Mouse (Mus musculus) embryonic facial prominence, embryonic 14.5 days (tissue): ENCODE data around the gene Nlrx1. TPM values are rescaled to one million over a fixed set of nuclear protein-coding genes. Genes with fewer than 3 reads are reported as not detected.

Experiments
- ATAC-seq: fragments of 200-750 bp; cut with Nextera tagmentation; 2 replicates; pipeline ENCODE4 v1.8.0; 2017; ENCODE audit warnings: low read depth, moderate number of reproducible peaks, moderate TSS enrichment
- DNase-seq: peaks from one replicate; pipeline ENCODE4 v3.0.0-alpha.2; 2015; ENCODE audit warnings: low spot score
- H3K27ac ChIP-seq: fragments of 300-500 bp; sonication (generic); replicated peaks from 2 replicates; pipeline ENCODE4 v1.5.1; 2014; ENCODE audit warnings: low read depth, mild to moderate bottlenecking, low read length, moderate library complexity
- H3K27me3 ChIP-seq: fragments of 300-500 bp; sonication (generic); replicated peaks from 2 replicates; pipeline ENCODE4 v1.6.1; 2014; ENCODE audit warnings: low read length; ENCODE audit not compliant: control insufficient read depth, insufficient read depth
- H3K36me3 ChIP-seq: fragments of 300-500 bp; sonication (generic); 2 replicates; pipeline ENCODE4 v1.6.1; 2014; ENCODE audit warnings: low read length, mixed read lengths; ENCODE audit not compliant: control insufficient read depth, insufficient read depth
- H3K4me1 ChIP-seq: fragments of 300-500 bp; sonication (generic); 2 replicates; pipeline ENCODE4 v1.6.1; 2014; ENCODE audit warnings: antibody characterized with exemption, low read length; ENCODE audit not compliant: control insufficient read depth, insufficient read depth
- H3K4me2 ChIP-seq: fragments of 300-500 bp; sonication (generic); 2 replicates; pipeline ENCODE4 v1.6.1; 2014; ENCODE audit warnings: low read depth, mild to moderate bottlenecking, low read length, moderate library complexity, mixed read lengths
- H3K4me3 ChIP-seq: fragments of 300-500 bp; sonication (generic); 2 replicates; pipeline ENCODE4 v1.5.1; 2014; ENCODE audit warnings: low read depth, mild to moderate bottlenecking, low read length
- H3K9ac ChIP-seq: fragments of 300-500 bp; sonication (generic); 2 replicates; pipeline ENCODE4 v1.6.1; 2014; ENCODE audit warnings: low read depth, mild to moderate bottlenecking, low read length, moderate library complexity, mixed read lengths
- H3K9me3 ChIP-seq: fragments of 300-500 bp; sonication (generic); 2 replicates; pipeline ENCODE4 v1.6.1; 2016; ENCODE audit warnings: low read length; ENCODE audit not compliant: control insufficient read depth
- WGBS: fragments of 180-500 bp; shearing (Covaris S2); extraction: QIAGEN DNeasy Blood & Tissue Kit; methylation state at CpG from one replicate; pipeline ENCODE4 v1.1.7; 2014; 5-methylcytosine and 5-hydroxymethylcytosine counted together
- polyA plus RNA-seq: library from polyadenylated mRNA; unstranded; fragments of >200 nt; fragmentation: Nextera tagmentation; extraction: Ambion mirVana; gene quantifications from 2 replicates; pipeline ENCODE4 v1.2.1, GENCODE M21; 2014

Nlrx1 gene
- polyA plus RNA-seq, 1 experiment from 2014 or later = 13.2 TPM

DNA sequence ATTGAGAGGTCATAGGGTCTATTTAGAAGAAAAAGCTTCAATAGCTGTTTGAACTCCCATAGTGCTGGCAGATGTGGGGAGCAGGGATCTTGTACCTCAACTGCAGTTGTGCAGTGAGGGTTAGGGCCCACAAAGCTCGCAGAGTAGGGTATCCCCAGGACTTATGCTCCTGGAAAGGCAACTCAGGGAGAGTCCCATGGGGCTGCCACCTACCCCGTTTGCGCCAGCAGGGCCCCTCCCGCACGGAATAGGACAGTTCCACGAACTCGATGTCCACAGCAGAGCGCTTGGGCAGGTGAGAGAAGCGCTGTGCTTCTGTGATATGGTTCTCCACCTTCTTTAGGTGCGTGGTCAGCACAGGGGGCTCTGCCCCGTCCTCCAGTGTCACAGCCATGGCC is 18.6 kb upstream of the Nlrx1 start:
- DNase-seq (no peak), ATAC-seq (no peak)
- H3K4me1 ChIP-seq = peaks cover 11% of the 10 kb centered on the region; the same call in 1 of the 2 replicates
- H3K27me3 ChIP-seq = peaks cover 34% of the 10 kb centered on the region
- 8% methylated on average over 8 of the region's 11 CpGs for WGBS
- H3K9ac ChIP-seq = peak overlapping the region; percentile 74
- peaks cover 15% of the 10 kb centered on the region; the same call in 1 of the 2 replicates for H3K36me3 ChIP-seq
- H3K9me3 ChIP-seq = no peaks in the 10 kb centered on the region
- peak overlapping the region; percentile 80 for H3K4me2 ChIP-seq
- H3K27ac ChIP-seq = no peak overlapping the region
- peak overlapping the region; percentile 55 for H3K4me3 ChIP-seq

DNA sequence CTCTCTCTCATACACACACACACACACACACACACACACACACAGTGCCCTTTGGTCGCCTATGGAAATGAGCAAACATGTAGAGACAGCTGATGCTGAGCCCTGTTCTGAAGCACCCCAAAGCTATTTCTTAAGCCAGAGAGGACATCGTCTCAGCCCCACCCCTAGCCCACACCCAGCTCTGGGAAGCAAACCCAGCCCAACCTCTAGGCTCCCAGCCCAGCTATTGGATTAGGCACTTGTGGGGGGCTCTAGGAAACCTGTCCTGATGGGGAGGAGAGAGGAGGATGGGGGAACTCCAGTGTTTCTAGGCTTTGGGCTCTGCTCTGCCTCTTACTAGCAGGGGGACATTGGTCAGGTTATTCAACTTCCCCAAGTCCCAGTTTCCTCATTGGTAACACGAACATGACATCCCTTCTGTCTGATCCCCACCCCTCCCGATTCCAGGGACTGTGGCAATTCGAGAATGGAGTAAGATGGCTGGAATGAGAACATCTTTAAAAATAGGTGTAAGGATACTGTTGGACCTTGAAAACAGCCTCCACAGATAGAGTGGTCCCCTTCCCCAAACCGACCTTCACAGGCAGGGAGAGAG is 18.0 kb upstream of the Nlrx1 start:
- Histone ChIP-seq H3K36me3 (peaks cover 10% of the 10 kb centered on the region; the same call in 1 of the 2 replicates), H3K4me1 (peaks cover 11% of the 10 kb centered on the region; the same call in 1 of the 2 replicates), H3K27me3 (peaks cover 34% of the 10 kb centered on the region), H3K27ac (no peak overlapping the region), H3K9ac (no peak overlapping the region), H3K4me2 (no peak overlapping the region), H3K9me3 (no peaks in the 10 kb centered on the region), H3K4me3 (no peak overlapping the region)
- WGBS = 7% methylated on average over 6 of the region's 6 CpGs
- DNase-seq (no peak), ATAC-seq (no peak)

GRCm38 (mm10) chr9:44283183-44283582 is 14.8 kb upstream of the Nlrx1 start:
- ATAC-seq = no peak
- DNase-seq = no peak
- peaks cover 8% of the 10 kb centered on the region; the same call in 1 of the 2 replicates for H3K4me1 ChIP-seq
- no peak overlapping the region for H3K4me2 ChIP-seq
- H3K27ac ChIP-seq = no peak overlapping the region
- peaks cover 13% of the 10 kb centered on the region for H3K27me3 ChIP-seq
- H3K36me3 ChIP-seq = 0 out of 2 replicates have a peak, but pooled peaks cover 5% of the 10 kb centered on the region
- no peaks in the 10 kb centered on the region for H3K9me3 ChIP-seq
- 68% methylated on average over 5 of the region's 5 CpGs for WGBS
- no peak overlapping the region for H3K4me3 ChIP-seq
- H3K9ac ChIP-seq = no peak overlapping the region

DNA sequence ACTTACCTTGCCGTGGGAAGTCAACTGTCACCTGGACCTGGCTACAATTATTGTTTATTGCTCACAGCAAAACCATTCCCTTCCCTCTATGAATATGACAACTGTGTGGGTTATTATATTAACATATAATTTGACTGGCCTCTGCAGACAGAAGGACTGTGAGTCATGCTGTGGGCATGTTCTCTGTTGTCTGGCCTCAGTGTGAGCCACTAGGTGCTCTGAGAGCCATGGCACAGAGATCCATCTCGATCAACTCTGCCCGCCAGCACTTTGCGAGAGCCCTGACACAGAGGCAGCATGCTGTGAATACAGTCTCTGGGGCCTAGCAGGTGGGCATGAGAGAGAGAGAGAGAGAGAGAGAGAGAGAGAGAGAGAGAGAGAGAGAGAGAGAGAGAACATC is 1.6 kb upstream of the Nlrx1 start:
- Histone ChIP-seq H3K27ac (no peak overlapping the region), H3K27me3 (no peaks in the 10 kb centered on the region), H3K9ac (no peak overlapping the region), H3K4me1 (peaks cover 8% of the 10 kb centered on the region), H3K9me3 (peaks cover 6% of the 10 kb centered on the region; the same call in 1 of the 2 replicates), H3K4me2 (no peak overlapping the region), H3K36me3 (no peaks in the 10 kb centered on the region), H3K4me3 (no peak overlapping the region)
- ATAC-seq (no peak), DNase-seq (no peak)
- WGBS = 92% methylated on average over 4 of the region's 4 CpGs

DNA sequence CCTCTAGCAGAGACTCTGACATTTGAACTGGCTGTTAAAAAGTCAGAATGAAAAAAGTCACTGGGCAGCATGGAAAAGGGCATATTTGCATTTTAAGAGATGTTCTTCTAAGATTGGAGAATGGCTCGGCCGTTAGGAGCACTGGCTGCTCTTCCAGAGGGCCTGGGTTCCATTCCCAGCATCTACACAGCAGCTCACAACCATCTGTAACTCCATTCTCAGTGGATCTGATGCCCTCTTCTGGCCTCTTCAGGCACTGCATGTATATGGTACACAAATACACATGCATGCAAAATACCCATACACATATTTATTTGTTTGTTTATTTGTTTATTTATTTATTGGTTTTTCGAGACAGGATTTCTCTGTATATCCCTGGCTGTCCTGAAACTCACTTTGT is 678 bp upstream of the Nlrx1 start:
- ATAC-seq (no peak), DNase-seq (no peak)
- no peak overlapping the region for H3K27ac ChIP-seq
- WGBS = 77% methylated on average over 3 of the region's 3 CpGs
- H3K4me2 ChIP-seq = no peak overlapping the region
- H3K9me3 ChIP-seq = peaks cover 6% of the 10 kb centered on the region; the same call in 1 of the 2 replicates
- no peak overlapping the region for H3K4me3 ChIP-seq
- H3K36me3 ChIP-seq = no peaks in the 10 kb centered on the region
- H3K4me1 ChIP-seq = peaks cover 8% of the 10 kb centered on the region
- H3K9ac ChIP-seq = no peak overlapping the region
- no peaks in the 10 kb centered on the region for H3K27me3 ChIP-seq

- Histone ChIP-seq H3K36me3 (peaks cover 5% of the 10 kb centered on the region; the same call in 1 of the 2 replicates), H3K27ac (peak overlapping the region; percentile 84), H3K9me3 (peaks cover 6% of the 10 kb centered on the region; the same call in 1 of the 2 replicates), H3K27me3 (no peaks in the 10 kb centered on the region), H3K4me3 (peak overlapping the region; percentile 48), H3K4me1 (peaks cover 8% of the 10 kb centered on the region), H3K9ac (peak overlapping the region; percentile 84), H3K4me2 (peak overlapping the region; percentile 78)
- WGBS = 8% methylated on average over 17 of the region's 28 CpGs
- peak; percentile 91 for ATAC-seq
- DNase-seq = peak; percentile 92
These were observed 405 bp downstream of the Nlrx1 start for GRCm38 (mm10) chr9:44268027-44268360.

DNA sequence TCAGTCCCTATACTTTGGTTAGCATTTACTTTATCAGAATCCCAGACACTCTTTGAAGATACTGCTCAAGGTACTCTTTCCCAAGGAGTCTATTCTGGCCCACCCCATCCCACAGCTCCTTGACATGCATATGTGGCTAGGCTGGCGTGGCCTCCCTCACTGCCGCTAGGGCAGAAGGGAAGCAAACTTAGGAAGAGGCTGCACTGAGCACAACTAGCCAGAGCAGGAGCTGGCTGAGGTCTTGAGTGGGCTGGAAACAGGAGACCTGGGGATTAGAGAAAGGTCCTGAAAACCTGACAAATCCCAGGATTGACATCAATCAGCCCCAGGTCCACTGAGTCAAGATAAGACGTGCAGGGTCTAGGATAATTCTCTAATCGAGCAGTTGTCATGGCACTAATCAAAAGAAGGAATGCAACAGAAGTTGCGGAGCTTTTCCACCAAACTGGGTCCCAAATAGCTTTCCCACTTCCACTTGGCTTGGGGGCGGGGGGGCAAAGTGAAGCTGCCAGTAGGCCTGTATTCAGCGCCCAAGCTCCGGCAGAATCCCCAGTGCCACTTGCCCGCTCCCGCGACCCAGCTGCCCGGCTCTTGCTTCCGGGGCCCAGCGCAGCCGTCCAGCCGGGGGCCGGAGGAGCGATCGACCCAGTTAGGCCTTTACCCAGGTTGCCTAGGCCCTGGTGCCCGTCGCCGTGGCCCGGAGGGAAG is 926 bp downstream of the Nlrx1 start:
- ATAC-seq (peak; percentile 31; the same call in 1 of the 2 replicates), DNase-seq (peak; percentile 52)
- H3K36me3 ChIP-seq = peaks cover 5% of the 10 kb centered on the region; the same call in 1 of the 2 replicates
- H3K9ac ChIP-seq = peak overlapping the region; percentile 84
- H3K4me1 ChIP-seq = peaks cover 8% of the 10 kb centered on the region
- peak overlapping the region; percentile 48 for H3K4me3 ChIP-seq
- H3K27me3 ChIP-seq = no peaks in the 10 kb centered on the region
- H3K4me2 ChIP-seq = peak overlapping the region; percentile 78
- WGBS = 20% methylated on average over 11 of the region's 23 CpGs
- H3K27ac ChIP-seq = peak overlapping the region; percentile 84
- peaks cover 6% of the 10 kb centered on the region; the same call in 1 of the 2 replicates for H3K9me3 ChIP-seq

DNA sequence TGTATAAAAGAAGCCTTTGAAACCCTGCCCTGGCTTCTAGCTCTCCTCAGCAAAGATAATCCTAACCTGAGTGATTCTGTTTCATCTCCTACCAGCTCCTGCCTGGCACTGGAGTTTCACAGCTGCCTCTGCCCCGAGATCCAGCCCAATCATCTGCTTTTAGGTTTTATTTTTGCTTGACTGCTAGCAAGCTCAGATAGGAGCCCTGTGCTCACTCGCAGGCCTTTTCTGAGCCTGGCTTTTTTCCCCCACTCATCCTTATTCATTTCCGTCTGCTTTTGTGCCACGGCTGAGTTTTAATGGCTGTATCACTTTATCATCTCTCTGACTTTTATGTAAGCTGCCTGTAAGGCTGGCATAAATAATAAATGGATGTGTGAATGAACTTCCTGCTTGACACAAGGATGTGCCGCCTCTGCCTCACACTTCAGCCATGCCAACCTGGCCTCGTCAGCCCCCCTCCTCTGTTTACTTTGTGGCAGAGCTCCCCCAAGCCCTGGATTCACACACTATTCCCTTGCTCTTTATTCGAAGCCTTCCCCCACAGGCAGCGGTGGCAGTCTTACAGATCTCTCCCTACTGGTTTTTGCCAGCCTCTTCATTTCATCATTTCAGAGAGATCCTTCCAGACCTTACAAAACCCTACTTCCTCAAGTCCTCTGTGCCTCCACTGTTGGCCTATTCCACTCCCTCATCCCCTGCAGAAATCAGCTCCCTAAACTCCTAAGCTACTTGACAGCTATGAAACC is 1.7 kb downstream of the Nlrx1 start:
- no peaks in the 10 kb centered on the region for H3K27me3 ChIP-seq
- peak overlapping the region; percentile 84; the same call in 1 of the 2 replicates for H3K9ac ChIP-seq
- no peak overlapping the region; the same call in 1 of the 2 replicates for H3K27ac ChIP-seq
- peaks cover 6% of the 10 kb centered on the region; the same call in 1 of the 2 replicates for H3K9me3 ChIP-seq
- no peak for ATAC-seq
- H3K4me2 ChIP-seq = peak overlapping the region; percentile 78
- H3K36me3 ChIP-seq = peaks cover 5% of the 10 kb centered on the region; the same call in 1 of the 2 replicates
- no peak for DNase-seq
- H3K4me3 ChIP-seq = peak overlapping the region; percentile 48
- H3K4me1 ChIP-seq = peaks cover 8% of the 10 kb centered on the region
- 68% methylated on average over 8 of the region's 8 CpGs for WGBS
